Mouse (Mus musculus): ENCODE data around the gene Mast4. TPM values are rescaled to one million over a fixed set of nuclear protein-coding genes. Genes with fewer than 3 reads are reported as not detected.

Mast4 gene
- total and polyA plus RNA-seq, 3 experiments: 2.7 to 7.0 TPM; not detected in 1

DNA sequence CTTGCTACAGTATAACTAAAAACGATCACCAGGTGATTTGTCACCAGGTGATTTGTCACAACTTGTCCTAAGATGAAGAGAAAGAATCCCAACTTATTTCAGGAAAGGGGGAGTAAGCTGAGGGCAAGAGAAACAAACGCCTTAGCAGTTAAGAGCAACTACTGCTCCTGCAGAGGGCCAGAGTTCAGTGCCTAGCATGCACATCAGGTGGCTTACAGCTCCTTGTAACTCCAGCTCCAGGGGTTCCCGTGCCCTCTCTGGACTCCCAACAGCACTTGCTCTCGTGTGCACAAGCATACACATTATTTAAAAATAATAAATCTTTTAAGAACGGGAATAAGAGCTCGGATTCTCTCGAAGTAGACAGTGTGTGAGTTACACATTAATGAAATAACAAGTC, 3.2 kb downstream of the Mast4 start:
- no peaks in the 10 kb centered on the region for H3K36me3 ChIP-seq (ENCODE audit: control insufficient read depth in 1 of 2, insufficient read depth in 2 of 2, low read length in 2 of 2)
- no peaks in the 10 kb centered on the region for H3K4me1 ChIP-seq (ENCODE audit: control insufficient read depth in 1 of 2, insufficient read depth in 2 of 2, low read length in 2 of 2)
- H3K9ac ChIP-seq (ENCODE audit: control insufficient read depth, low read depth, low read length, poor library complexity, severe bottlenecking): no peak overlapping the region
- no peak overlapping the region for H3K4me3 ChIP-seq (ENCODE audit: control insufficient read depth in 1 of 2, insufficient read depth in 1 of 2, low read depth in 2 of 2, low read length in 2 of 2)
- no peaks in the 10 kb centered on the region for H3K27me3 ChIP-seq (ENCODE audit: control insufficient read depth in 1 of 2, insufficient read depth in 2 of 2, low read length in 2 of 2)
- no peak for DNase-seq (ENCODE audit: low read depth, low spot score)
- no peaks in the 10 kb centered on the region for H3K9me3 ChIP-seq (replicated peaks; ENCODE audit: insufficient read depth, low read length)
- H3K79me2 ChIP-seq (ENCODE audit: control insufficient read depth, insufficient read depth, low read length, poor library complexity): no peaks in the 10 kb centered on the region
- no peak for TF ChIP-seq MAFK (IDR thresholded peaks at IDR 0.05; ENCODE audit: borderline replicate concordance, low read depth, low read length)
- TF ChIP-seq RAD21 (IDR thresholded peaks at IDR 0.05; ENCODE audit: low read depth, low read length): no peak
- no peak for TF ChIP-seq POLR2A (IDR thresholded peaks at IDR 0.05; ENCODE audit: control insufficient read depth in 1 of 2, insufficient read depth in 1 of 2, low read depth in 1 of 2, low read length in 2 of 2, poor library complexity in 1 of 2)
- TF ChIP-seq ZKSCAN1 (IDR thresholded peaks at IDR 0.05; ENCODE audit: low read depth, low read length): no peak
- no peak for TF ChIP-seq GATA1 (IDR thresholded peaks at IDR 0.05; ENCODE audit: low read depth, low read length)
- no peak for TF ChIP-seq RCOR1 (IDR thresholded peaks at IDR 0.05; ENCODE audit: low read depth, low read length)
- no peak for TF ChIP-seq USF2 (IDR thresholded peaks at IDR 0.05; ENCODE audit: borderline replicate concordance in 1 of 2, insufficient read depth in 1 of 2, low read depth in 1 of 2, low read length in 2 of 2)
- TF ChIP-seq ETS1 (IDR thresholded peaks at IDR 0.05; ENCODE audit: low read depth, low read length): no peak
- no peak for TF ChIP-seq E2F4 (IDR thresholded peaks at IDR 0.05; ENCODE audit: borderline replicate concordance, low read depth, low read length)
- no peak for TF ChIP-seq CHD1 (IDR thresholded peaks at IDR 0.05; ENCODE audit: low read depth, low read length)
- TF ChIP-seq CHD2 (IDR thresholded peaks at IDR 0.05; ENCODE audit: low read length): no peak
- TF ChIP-seq MAZ (IDR thresholded peaks at IDR 0.05; ENCODE audit: low read depth, low read length): no peak
- no peak for TF ChIP-seq ZC3H11A (IDR thresholded peaks at IDR 0.05; ENCODE audit: low read depth, low read length)
- no peak for TF ChIP-seq POLR2AphosphoS5 (IDR thresholded peaks at IDR 0.05; ENCODE audit: borderline replicate concordance, low read depth, low read length)
- TF ChIP-seq ZMIZ1 (IDR thresholded peaks at IDR 0.05; ENCODE audit: low read depth, low read length): no peak
- TF ChIP-seq MAX (IDR thresholded peaks at IDR 0.05; ENCODE audit: low read length): no peak
- TF ChIP-seq GABPA (IDR thresholded peaks at IDR 0.05; ENCODE audit: low read depth, low read length): no peak
- TF ChIP-seq TCF12 (IDR thresholded peaks at IDR 0.05; ENCODE audit: low read depth, low read length): no peak
- no peak for TF ChIP-seq MYC (IDR thresholded peaks at IDR 0.05; ENCODE audit: low read depth, low read length)
- no peak for TF ChIP-seq UBTF (IDR thresholded peaks at IDR 0.05; ENCODE audit: borderline replicate concordance, insufficient read depth, low read depth, low read length)
- no peak overlapping the region for H3K27ac ChIP-seq (ENCODE audit: control insufficient read depth, low read depth, low read length)

DNA sequence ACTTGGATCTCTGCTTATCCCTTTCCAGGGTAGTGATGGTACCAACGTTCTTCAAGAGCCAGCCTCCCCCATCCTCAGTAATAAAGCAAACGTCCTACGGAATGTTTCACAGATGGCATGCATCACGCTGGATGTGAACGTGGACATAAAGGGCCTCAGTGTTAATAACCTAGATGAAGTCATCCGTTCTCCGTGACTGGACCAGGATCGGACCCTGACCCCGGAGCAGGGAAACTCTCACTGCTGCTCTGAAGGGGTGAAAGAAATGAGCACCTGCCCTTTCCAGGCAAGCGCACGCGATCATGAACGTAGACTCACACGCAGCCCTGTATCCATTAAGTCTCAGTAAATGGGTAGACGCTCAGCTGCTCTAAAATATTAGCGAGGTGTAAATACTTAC, 6.0 kb downstream of the Mast4 start:
- TF ChIP-seq BHLHE40 (IDR thresholded peaks at IDR 0.05; ENCODE audit: borderline replicate concordance, low read depth, low read length) (no peak), NRF1 (IDR thresholded peaks at IDR 0.05; ENCODE audit: insufficient read depth, low read depth, low read length, poor library complexity, severe bottlenecking) (no peak), UBTF (IDR thresholded peaks at IDR 0.05; ENCODE audit: borderline replicate concordance, insufficient read depth, low read depth, low read length) (no peak), POLR2AphosphoS5 (IDR thresholded peaks at IDR 0.05; ENCODE audit: borderline replicate concordance, low read depth, low read length) (no peak), CHD2 (IDR thresholded peaks at IDR 0.05; ENCODE audit: low read length) (no peak), NELFE (IDR thresholded peaks at IDR 0.05; ENCODE audit: low read depth, low read length) (no peak), MAZ (IDR thresholded peaks at IDR 0.05; ENCODE audit: low read depth, low read length) (no peak), TCF12 (IDR thresholded peaks at IDR 0.05; ENCODE audit: low read depth, low read length) (no peak), SIN3A (IDR thresholded peaks at IDR 0.05; ENCODE audit: low read length) (no peak), TAL1 (IDR thresholded peaks at IDR 0.05; ENCODE audit: low read length) (no peak), MYC (IDR thresholded peaks at IDR 0.05; ENCODE audit: low read depth, low read length) (no peak)
- H3K36me3 ChIP-seq (ENCODE audit: control insufficient read depth in 1 of 2, insufficient read depth in 2 of 2, low read length in 2 of 2): no peaks in the 10 kb centered on the region

More for the DNA sequence above, 6.0 kb downstream of the Mast4 start:
- Histone ChIP-seq H3K9me3 (replicated peaks; ENCODE audit: insufficient read depth, low read length) (no peaks in the 10 kb centered on the region), H3K27me3 (ENCODE audit: control insufficient read depth in 1 of 2, insufficient read depth in 2 of 2, low read length in 2 of 2) (no peaks in the 10 kb centered on the region), H3K27ac (ENCODE audit: control insufficient read depth, low read depth, low read length) (no peak overlapping the region), H3K9ac (ENCODE audit: control insufficient read depth, low read depth, low read length, poor library complexity, severe bottlenecking) (no peak overlapping the region), H3K4me1 (ENCODE audit: control insufficient read depth in 1 of 2, insufficient read depth in 2 of 2, low read length in 2 of 2) (no peaks in the 10 kb centered on the region), H3K79me2 (ENCODE audit: control insufficient read depth, insufficient read depth, low read length, poor library complexity) (no peaks in the 10 kb centered on the region), H3K4me3 (ENCODE audit: control insufficient read depth in 1 of 2, insufficient read depth in 1 of 2, low read depth in 2 of 2, low read length in 2 of 2) (no peak overlapping the region)
- no peak for DNase-seq (ENCODE audit: low read depth, low spot score)

Measured in MEL (cell line).